ENCODE assay signal across 9 mouse cellular contexts in genomic region chrX:20290715-20291114, GRCm38 (mm10). TPM values are rescaled to one million over a fixed set of nuclear protein-coding genes. Genes with fewer than 3 reads are reported as not detected.
DNase-seq lines count a peak whose midpoint lies in the region; ATAC-seq lines count a peak whose summit lies in the region.
"Had no signal": no experiment of that assay in that cellular context is flagged by ENCODE, and none has a peak within 500 bp of the region (broad histone marks: within the 10 kb centered on the region; RNA-seq: fewer than 3 reads in every experiment).

No protein-coding gene starts in this region.

- no peaks in the 10 kb centered on the region for H3K4me1 ChIP-seq in hindbrain, embryonic 14.5 days (replicated peaks; ENCODE audit: control insufficient read depth, insufficient read depth, low read length)
- no peaks in the 10 kb centered on the region for H3K4me1 ChIP-seq in midbrain, embryonic 14.5 days (ENCODE audit: control insufficient read depth, insufficient read depth, low read length)

- DNase-seq in cerebellum, adult 11-12 months: peak; percentile 15
- peak; percentile 4 for DNase-seq in right cerebral cortex, postnatal 25 days
- DNase-seq in right cerebral cortex, postnatal 14 days: no peak
- DNase-seq in hindbrain, embryonic 14.5 days (ENCODE audit: low spot score): no peak
- DNase-seq in midbrain, embryonic 14.5 days: peak; percentile 13
- no peak for DNase-seq in embryo, embryonic 10 days (ENCODE audit: low spot score)
- no peak for DNase-seq in kidney, postnatal 25 days

- no peaks in the 10 kb centered on the region for H3K36me3 ChIP-seq in hindbrain, embryonic 14.5 days (replicated peaks; ENCODE audit: control insufficient read depth, insufficient read depth)
- H3K36me3 ChIP-seq in midbrain, embryonic 14.5 days (ENCODE audit: control insufficient read depth, insufficient read depth, low read length): no peaks in the 10 kb centered on the region

- H3K4me3 ChIP-seq in hindbrain, embryonic 14.5 days (replicated peaks; ENCODE audit: low read length): peak overlapping the region; percentile 68
- H3K4me3 ChIP-seq in midbrain, embryonic 14.5 days (replicated peaks; ENCODE audit: low read depth, low read length): peak overlapping the region; percentile 56

- peak overlapping the region; percentile 78 for H3K9ac ChIP-seq in hindbrain, embryonic 14.5 days
- H3K9ac ChIP-seq in midbrain, embryonic 14.5 days (replicated peaks; ENCODE audit: low read length): peak overlapping the region; percentile 65; the same call in 1 of the 2 replicates

- peak overlapping the region; percentile 58; the same call in 1 of the 2 replicates for H3K27ac ChIP-seq in hindbrain, embryonic 14.5 days
- H3K27ac ChIP-seq in midbrain, embryonic 14.5 days (replicated peaks; ENCODE audit: low read depth, low read length): 0 out of 2 replicates have a peak overlapping the region, but pooled peaks have one; percentile 45

- no peaks in the 10 kb centered on the region for H3K27me3 ChIP-seq in hindbrain, embryonic 14.5 days (ENCODE audit: control insufficient read depth, insufficient read depth, low read length)
- H3K27me3 ChIP-seq in midbrain, embryonic 14.5 days (ENCODE audit: control insufficient read depth, insufficient read depth, low read length): no peaks in the 10 kb centered on the region

- 9% methylated on average over 5 of the region's 5 CpGs for WGBS in hindbrain, embryonic 14.5 days
- 22% methylated on average over 5 of the region's 5 CpGs for WGBS in midbrain, embryonic 14.5 days

- ATAC-seq in cerebellum, adult (ENCODE audit: insufficient number of reproducible peaks, low FRiP score, low TSS enrichment): no peak
- ATAC-seq in hindbrain, embryonic 14.5 days (ENCODE audit: low FRiP score): no peak
- no peak for ATAC-seq in midbrain, embryonic 14.5 days (ENCODE audit: low FRiP score, low TSS enrichment)

- no peaks in the 10 kb centered on the region for H3K9me3 ChIP-seq in hindbrain, embryonic 14.5 days (ENCODE audit: control insufficient read depth, low read length)
- no peaks in the 10 kb centered on the region for H3K9me3 ChIP-seq in midbrain, embryonic 14.5 days (ENCODE audit: control insufficient read depth, low read length)

- H3K4me2 ChIP-seq in hindbrain, embryonic 14.5 days (replicated peaks): peak overlapping the region; percentile 55
- peak overlapping the region; percentile 55 for H3K4me2 ChIP-seq in midbrain, embryonic 14.5 days (ENCODE audit: low read length)

RNA-seq across cellular contexts. Expression of gene Slc9a7, which starts 0.9 kb away (rescaled TPM):
- polyA plus RNA-seq in hindbrain, embryonic 14.5 days (2014; fragmentation: Nextera tagmentation; extraction: Ambion mirVana): 17.5 and 20.8 TPM in 2 replicates
- polyA plus RNA-seq in midbrain, embryonic 14.5 days (2014; fragmentation: Nextera tagmentation; extraction: Ambion mirVana): 11.1 and 12.2 TPM in 2 replicates
- polyA plus RNA-seq: erythroblast, embryonic 14.5 days had no signal

Comparison
In these comparisons a context has a peak if more than half of its experiments do, and no peak if none do; other contexts are left out.
1. DNase-seq: peak in cerebellum, adult 11-12 months (single experiment), right cerebral cortex, postnatal 25 days (single experiment) and midbrain, embryonic 14.5 days (single experiment); none in right cerebral cortex, postnatal 14 days (single experiment), hindbrain, embryonic 14.5 days (single experiment), embryo, embryonic 10 days (single experiment) and kidney, postnatal 25 days (0 of 2).